Mouse (Mus musculus) liver, adult (tissue): ENCODE data around the gene Myo10.

Experiments
- GATA4 ChIP-seq: IDR thresholded peaks from 2 replicates; pipeline ENCODE4 v1.6.1; 2014; ENCODE audit warnings: mild to moderate bottlenecking, low read length; ENCODE audit not compliant: insufficient replicate concordance

The Myo10 gene

GRCm38 (mm10) chr15:25834920-25835674 is 212.8 kb downstream of the Myo10 start:
- no peak for TF ChIP-seq GATA4

GRCm38 (mm10) chr15:25842462-25843085 is 220.2 kb downstream of the Myo10 start:
- TF ChIP-seq GATA4: no peak

DNA sequence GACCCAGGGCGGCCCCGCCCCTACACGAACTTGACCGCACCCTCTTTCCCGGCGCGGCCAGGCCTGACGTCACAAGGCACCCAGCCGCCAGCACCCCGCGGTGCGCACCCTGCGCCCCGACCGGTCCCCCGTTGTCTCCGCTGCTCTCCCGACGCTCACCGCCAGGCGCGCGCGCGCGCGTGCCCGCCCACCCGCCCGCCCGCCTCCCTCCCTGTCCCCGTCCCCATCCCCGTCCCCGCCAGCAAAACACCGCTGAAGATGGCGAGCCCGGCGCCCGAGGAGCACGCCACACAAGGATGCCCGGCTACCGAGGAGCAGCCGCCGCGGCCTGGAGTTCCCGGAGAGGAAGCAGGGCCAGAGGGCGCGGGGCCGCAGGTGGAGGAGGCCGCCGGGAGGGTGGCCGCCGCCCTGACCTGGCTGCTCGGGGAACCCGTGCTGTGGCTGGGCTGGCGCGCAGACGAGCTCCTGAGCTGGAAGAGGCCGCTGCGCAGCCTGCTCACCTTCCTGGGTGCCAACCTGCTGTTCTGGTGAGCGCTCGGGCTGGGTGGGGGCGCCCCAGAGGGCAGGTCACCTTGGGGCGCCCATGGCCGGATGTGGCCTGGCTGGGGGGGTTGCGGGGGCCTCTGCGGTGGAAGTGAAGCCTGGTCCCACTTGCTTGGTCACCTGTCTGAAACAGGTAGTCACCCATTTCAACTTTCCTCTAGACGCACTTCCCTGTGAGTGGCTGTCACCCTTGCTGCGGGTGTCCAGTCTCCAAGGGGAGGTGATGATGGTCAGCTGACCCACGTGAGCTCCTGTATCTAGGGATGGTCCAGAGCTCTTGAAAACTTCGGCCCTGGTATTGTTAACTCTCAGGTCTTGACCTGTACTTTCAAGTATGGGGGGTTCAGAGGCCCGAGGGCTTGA is 221.0 kb downstream of the Myo10 start, which contains the start of gene Retreg1:
TSS of gene Retreg1 (plus strand) at position 95 of the 906 bp plus-strand sequence.
- no peak for TF ChIP-seq GATA4

DNA sequence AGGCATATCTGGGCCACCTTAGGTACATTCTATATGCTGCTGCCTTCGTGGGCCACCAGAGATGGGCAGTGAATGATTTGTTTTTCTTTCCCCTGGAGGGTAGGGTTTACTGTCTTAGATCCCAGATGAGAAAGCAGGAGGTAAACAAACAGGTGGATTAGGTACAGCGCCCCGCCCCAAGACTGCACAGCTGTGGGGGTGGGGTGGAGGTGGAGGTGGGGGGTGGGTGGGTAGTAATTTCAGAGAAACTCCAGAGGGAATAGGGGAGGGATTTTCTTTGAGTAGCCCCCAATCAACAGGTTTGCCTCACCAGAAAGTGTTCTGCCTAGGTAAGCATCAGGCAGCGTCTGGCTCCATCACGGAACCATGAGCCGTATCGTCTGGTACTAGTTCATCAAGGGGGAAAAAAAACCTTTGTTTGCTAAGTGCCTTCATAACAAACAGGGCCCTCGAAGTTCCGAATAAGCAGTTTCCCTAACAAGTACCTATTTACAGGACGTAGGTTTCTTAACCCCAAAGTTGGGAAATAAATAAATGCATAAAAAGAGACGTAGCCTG is 221.8 kb downstream of the Myo10 start:
- TF ChIP-seq GATA4: no peak

GRCm38 (mm10) chr15:25844771-25845170 is 222.4 kb downstream of the Myo10 start:
- no peak for TF ChIP-seq GATA4

DNA sequence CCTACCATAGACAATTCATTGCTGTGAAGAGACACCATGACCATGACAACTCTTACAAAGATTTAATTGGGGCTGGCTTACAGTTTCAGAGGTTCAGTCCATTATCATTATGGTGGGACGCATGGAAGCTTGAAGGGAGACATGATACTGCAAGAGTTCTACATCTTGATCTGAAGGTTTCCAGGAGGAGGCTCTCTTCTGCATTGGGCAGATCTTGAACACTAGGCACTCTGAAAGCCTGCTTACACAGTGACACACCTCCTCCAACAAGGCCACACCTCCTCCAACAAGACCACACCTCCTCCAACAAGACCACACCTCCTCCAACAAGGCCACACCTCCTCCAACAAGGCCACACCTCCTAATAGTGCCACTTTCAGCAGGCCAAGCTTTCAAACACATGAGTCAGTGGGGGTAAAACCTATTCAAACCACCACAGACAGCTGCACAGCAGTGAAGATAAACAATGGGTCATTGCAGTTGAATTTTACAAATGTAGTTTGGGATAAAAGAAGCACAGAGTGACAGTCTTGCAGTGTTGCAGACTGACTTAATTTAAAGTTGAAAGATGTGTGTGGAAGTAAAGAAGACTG is 225.3 kb downstream of the Myo10 start:
- TF ChIP-seq GATA4: no peak

- no peak for TF ChIP-seq GATA4
Observed at GRCm38 (mm10) chr15:25850552-25850951, 228.2 kb downstream of the Myo10 start.

DNA sequence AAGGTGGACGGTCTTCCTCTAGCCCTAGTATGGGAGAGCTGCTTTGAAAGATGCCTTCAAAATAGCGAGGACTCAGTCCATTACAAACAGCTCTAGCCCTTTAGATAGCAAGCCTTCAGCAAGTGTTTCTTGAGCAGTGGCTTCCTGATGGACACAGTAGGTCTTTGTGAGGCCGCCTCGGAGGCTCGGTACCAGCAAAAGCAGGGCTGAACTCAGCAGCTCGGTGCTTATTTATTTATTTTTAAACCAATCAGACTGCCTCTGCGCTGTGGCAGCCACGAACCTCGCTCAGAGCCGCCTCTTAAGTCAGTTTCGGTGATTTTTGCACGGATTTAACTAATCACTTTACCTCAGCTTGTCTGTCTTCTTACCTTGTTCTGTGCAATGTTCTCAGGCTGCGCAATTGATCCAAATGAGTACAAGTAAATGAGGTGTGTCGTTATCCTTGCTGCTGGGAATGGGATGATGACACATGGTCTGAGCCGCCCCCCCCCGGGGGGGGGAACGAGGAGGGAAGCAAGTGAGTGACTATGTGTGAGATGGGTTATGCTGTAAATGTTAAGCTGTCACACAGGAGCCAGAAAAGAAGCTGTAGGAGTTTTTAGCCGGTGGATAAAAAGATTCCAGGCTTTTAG is 232.1 kb downstream of the Myo10 start:
- no peak for TF ChIP-seq GATA4

- TF ChIP-seq GATA4: no peak
Observed at GRCm38 (mm10) chr15:25858611-25859058, 236.3 kb downstream of the Myo10 start.

DNA sequence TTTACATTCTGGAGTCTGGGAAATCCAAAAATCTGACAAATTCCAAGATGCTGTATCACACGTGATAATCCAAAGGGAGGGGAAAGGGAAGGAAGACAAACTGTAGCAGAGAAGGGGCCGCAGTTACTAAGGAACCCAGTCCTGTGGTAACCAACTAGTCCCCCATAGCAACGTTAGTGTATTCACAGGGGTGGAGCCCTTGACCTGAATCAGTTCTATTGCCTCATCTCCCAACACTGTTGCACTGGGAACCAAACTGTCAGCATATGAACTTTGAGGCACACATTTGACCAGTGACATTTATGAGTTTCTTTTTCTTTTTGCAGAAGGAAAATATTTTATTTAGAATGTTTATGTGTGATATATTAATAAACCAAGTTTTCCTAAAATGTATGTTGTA is 237.1 kb downstream of the Myo10 start:
- TF ChIP-seq GATA4: no peak

- no peak for TF ChIP-seq GATA4
Observed at GRCm38 (mm10) chr15:25861900-25862299, 239.6 kb downstream of the Myo10 start.
